Mouse (Mus musculus) left cerebral cortex, postnatal 36 days (tissue): ENCODE results near the gene Hyal3. TPM values are rescaled to one million over a fixed set of nuclear protein-coding genes. Genes with fewer than 3 reads are reported as not detected.

Source experiments
- DNase-seq, 2 experiments: peaks; one replicate each; pipeline ENCODE4 v3.0.0; 2021 to 2022; ENCODE audit warnings: low spot score in 2 of 2, mixed read lengths in 1 of 2
- intact Hi-C: fragments of 180-260 bp; cut with DNase I; formaldehyde crosslinking; loops from one replicate; pipeline ENCODE4 v1.15.1; 2025
- total RNA-seq, 2 experiments: library from RNA; stranded (reverse); gene quantifications; 2 replicates each; pipeline ENCODE4 v1.2.3; 2021

Gene Hyal3
- total RNA-seq, 2 experiments from 2014 or later, result 0.79 to 1.9 TPM

GRCm38 (mm10) chr9:107590058-107590772 lies 9.6 kb downstream of the Hyal3 start:
- no peak for DNase-seq
- intact Hi-C loops, result no loop called here

- no peak for DNase-seq
- intact Hi-C loops, result no loop called here
Observed at GRCm38 (mm10) chr9:107590773-107591060, 10.1 kb downstream of the Hyal3 start.

GRCm38 (mm10) chr9:107593101-107593976 lies 12.7 kb downstream of the Hyal3 start:
- no peak for DNase-seq
- intact Hi-C loops, result no loop called here

GRCm38 (mm10) chr9:107594281-107595062 lies 13.9 kb downstream of the Hyal3 start:
- intact Hi-C loops, result no loop called here
- DNase-seq, result no peak

- DNase-seq, result no peak
- intact Hi-C loops, result no loop called here
Observed at GRCm38 (mm10) chr9:107596619-107597569, 16.3 kb downstream of the Hyal3 start.

- intact Hi-C loops, result no loop called here
- no peak for DNase-seq
Observed at GRCm38 (mm10) chr9:107598385-107598784, 17.8 kb downstream of the Hyal3 start.

- intact Hi-C loops, result no loop called here
- DNase-seq, result no peak
Observed at GRCm38 (mm10) chr9:107599433-107599832, 18.8 kb downstream of the Hyal3 start.

GRCm38 (mm10) chr9:107599842-107600241 lies 19.2 kb downstream of the Hyal3 start:
- peak in 1 of 2 experiments; percentile 52 for DNase-seq

GRCm38 (mm10) chr9:107600745-107601144 lies 20.1 kb downstream of the Hyal3 start:
- intact Hi-C loops, result loop anchor here (5.0 kb wide), 1 partner anchor 137 kb away; no protein-coding TSS in a partner anchor

More at GRCm38 (mm10) chr9:107599842-107600241, 19.2 kb downstream of the Hyal3 start:
- intact Hi-C loops, result loop anchor here (5.0 kb wide), 1 partner anchor 137 kb away; no protein-coding TSS in a partner anchor

GRCm38 (mm10) chr9:107601275-107601674 lies 20.7 kb downstream of the Hyal3 start:
- intact Hi-C loops, result loop anchor here (5.0 kb wide), 1 partner anchor 136 kb away; no protein-coding TSS in a partner anchor

More at GRCm38 (mm10) chr9:107600745-107601144, 20.1 kb downstream of the Hyal3 start:
- DNase-seq, result no peak

GRCm38 (mm10) chr9:107602068-107602648 lies 21.5 kb downstream of the Hyal3 start:
- DNase-seq, result peak; percentile 84 to 87
- intact Hi-C loops, result loop anchor here (1.0 to 5.0 kb wide), 3 partner anchors 42 to 135 kb away; no protein-coding TSS in a partner anchor

More at GRCm38 (mm10) chr9:107601275-107601674, 20.7 kb downstream of the Hyal3 start:
- no peak for DNase-seq

GRCm38 (mm10) chr9:107603251-107603650 lies 22.6 kb downstream of the Hyal3 start:
- no peak for DNase-seq
- intact Hi-C loops, result loop anchor here (2.0 to 5.0 kb wide), 2 partner anchors 74 to 134 kb away; no protein-coding TSS in a partner anchor

- DNase-seq, result no peak
- intact Hi-C loops, result no loop called here
Observed at GRCm38 (mm10) chr9:107605041-107605661, 24.5 kb downstream of the Hyal3 start.

GRCm38 (mm10) chr9:107606591-107606990 lies 26.0 kb downstream of the Hyal3 start:
- no peak for DNase-seq
- intact Hi-C loops, result no loop called here

GRCm38 (mm10) chr9:107607036-107607435 lies 26.4 kb downstream of the Hyal3 start:
- intact Hi-C loops, result no loop called here
- DNase-seq, result no peak

- no peak for DNase-seq
- intact Hi-C loops, result no loop called here
Observed at GRCm38 (mm10) chr9:107607653-107608245, 27.1 kb downstream of the Hyal3 start.

GRCm38 (mm10) chr9:107608741-107609432 lies 28.3 kb downstream of the Hyal3 start, which contains the start of gene Sema3b:
TSS of gene Sema3b (minus strand) at chr9:107609229.
- intact Hi-C loops, result no loop called here
- no peak for DNase-seq
